Mouse (Mus musculus) cerebral cortex, adult 2 months (tissue): ENCODE measurements around the gene Gm9821.

Source experiments
- WGBS: fragments of 180-500 bp; shearing (Covaris S2); methylation state at CpG from one replicate; pipeline ENCODE4 v1.1.7; 2018; 5-methylcytosine and 5-hydroxymethylcytosine counted together

The Gm9821 gene

GRCm38 (mm10) chr2:91948792-91949241 is 3.3 kb downstream of the Gm9821 start:
- WGBS, result 63% methylated on average over 3 of the region's 3 CpGs

- 43% methylated on average over 17 of the region's 17 CpGs for WGBS
These were observed 4.1 kb downstream of the Gm9821 start for GRCm38 (mm10) chr2:91949411-91950274.

- WGBS, result 15% methylated on average over 15 of the region's 15 CpGs
These were observed 5.0 kb downstream of the Gm9821 start for GRCm38 (mm10) chr2:91950275-91951085.

- 16% methylated on average over 5 of the region's 5 CpGs for WGBS
These were observed 8.3 kb downstream of the Gm9821 start for GRCm38 (mm10) chr2:91953825-91954224.

GRCm38 (mm10) chr2:91955121-91955591 is 9.7 kb downstream of the Gm9821 start:
- 57% methylated on average over 4 of the region's 4 CpGs for WGBS

- WGBS, result 63% methylated on average over 6 of the region's 6 CpGs
These were observed 10.4 kb downstream of the Gm9821 start for GRCm38 (mm10) chr2:91955875-91956274.

- WGBS, result 3% methylated on average over 4 of the region's 4 CpGs
These were observed 11.6 kb downstream of the Gm9821 start for GRCm38 (mm10) chr2:91957096-91957495.

- WGBS, result 64% methylated on average over 8 of the region's 8 CpGs
These were observed 12.5 kb downstream of the Gm9821 start for GRCm38 (mm10) chr2:91958049-91958448.

- 45% methylated on average over 10 of the region's 10 CpGs for WGBS
These were observed 13.4 kb downstream of the Gm9821 start for GRCm38 (mm10) chr2:91958701-91959457.

GRCm38 (mm10) chr2:91959544-91960410 is 14.3 kb downstream of the Gm9821 start:
- WGBS, result 42% methylated on average over 11 of the region's 11 CpGs

GRCm38 (mm10) chr2:91960459-91960858 is 15.0 kb downstream of the Gm9821 start:
- 56% methylated on average over 5 of the region's 5 CpGs for WGBS

GRCm38 (mm10) chr2:91961901-91962761 is 16.6 kb downstream of the Gm9821 start:
- 35% methylated on average over 4 of the region's 4 CpGs for WGBS

- under 1% methylated on average over 39 of the region's 39 CpGs for WGBS
These were observed 17.4 kb downstream of the Gm9821 start for GRCm38 (mm10) chr2:91962864-91963401.

GRCm38 (mm10) chr2:91963443-91963932 is 18.0 kb downstream of the Gm9821 start:
- under 1% methylated on average over 57 of the region's 57 CpGs for WGBS

- WGBS, result 69% methylated on average over 3 of the region's 3 CpGs
These were observed 19.2 kb downstream of the Gm9821 start for GRCm38 (mm10) chr2:91964610-91965204.

GRCm38 (mm10) chr2:91965417-91965816 is 19.9 kb downstream of the Gm9821 start:
- WGBS, result 57% methylated on average over 20 of the region's 20 CpGs

GRCm38 (mm10) chr2:91966367-91966766 is 20.9 kb downstream of the Gm9821 start:
- WGBS, result 89% methylated on average over 5 of the region's 5 CpGs

GRCm38 (mm10) chr2:91967962-91968361 is 22.5 kb downstream of the Gm9821 start:
- 60% methylated on average over 11 of the region's 11 CpGs for WGBS
